Mouse (Mus musculus) liver, postnatal 0 days (tissue): ENCODE results near the gene Fam83g.

ENCODE experiments used
- CTCF ChIP-seq: sonication (generic); IDR thresholded peaks from 2 replicates; pipeline ENCODE4 v1.5.1; 2016; ENCODE audit warnings: antibody characterized with exemption, low read depth
- EP300 ChIP-seq: IDR thresholded peaks from 2 replicates; pipeline ENCODE4 v1.6.1; 2016; ENCODE audit warnings: antibody characterized with exemption, low read depth, mild to moderate bottlenecking

GRCm38 (mm10) chr11:61637856-61638255 is 46.0 kb upstream of the Fam83g start:
- TF ChIP-seq CTCF (no peak), EP300 (no peak)
